Mouse (Mus musculus): ENCODE data around the gene Slc25a36. TPM values are rescaled to one million over a fixed set of nuclear protein-coding genes. Genes with fewer than 3 reads are reported as not detected.

Slc25a36 gene
- total RNA-seq, 2 experiments from 2014 or later = 49.8 to 57.5 TPM

DNA sequence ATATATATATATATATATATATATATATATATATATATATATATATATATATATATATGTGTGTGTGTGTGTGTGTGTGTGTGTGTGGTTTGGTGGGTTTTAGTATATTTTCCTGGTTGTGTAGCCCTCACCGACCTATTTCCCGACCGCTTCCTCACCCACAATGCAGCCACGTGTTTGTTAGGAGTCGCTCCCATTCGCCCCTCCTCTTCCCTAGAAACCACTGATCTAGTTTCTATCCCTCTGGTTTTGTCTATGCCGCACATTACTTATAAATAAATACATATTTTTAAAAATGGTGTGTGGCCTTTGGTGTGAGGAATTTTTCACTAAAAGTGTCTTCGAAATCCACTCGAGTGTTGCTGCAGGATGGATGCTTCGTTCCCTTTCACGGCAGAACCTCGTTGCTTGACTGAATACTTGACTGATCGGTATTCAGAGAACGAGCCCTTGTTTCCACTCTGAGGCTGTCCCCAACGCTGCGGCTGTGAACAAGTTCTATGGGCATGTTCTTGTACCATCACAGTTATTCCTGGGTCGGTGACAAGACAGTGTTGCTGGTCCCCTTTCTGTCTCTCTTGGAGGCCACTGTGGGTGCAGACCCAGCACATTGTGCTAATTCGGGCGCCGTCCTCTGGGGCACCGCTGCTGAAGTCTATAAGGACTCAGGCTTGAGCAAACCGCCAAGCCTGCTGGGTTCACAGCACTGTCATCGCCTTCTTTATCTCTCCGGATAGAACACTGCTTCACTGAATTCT is 2.0 kb upstream of the Slc25a36 start:
- ATAC-seq (replicated peaks; ENCODE audit: poor library complexity, severe bottlenecking) = no peak

DNA sequence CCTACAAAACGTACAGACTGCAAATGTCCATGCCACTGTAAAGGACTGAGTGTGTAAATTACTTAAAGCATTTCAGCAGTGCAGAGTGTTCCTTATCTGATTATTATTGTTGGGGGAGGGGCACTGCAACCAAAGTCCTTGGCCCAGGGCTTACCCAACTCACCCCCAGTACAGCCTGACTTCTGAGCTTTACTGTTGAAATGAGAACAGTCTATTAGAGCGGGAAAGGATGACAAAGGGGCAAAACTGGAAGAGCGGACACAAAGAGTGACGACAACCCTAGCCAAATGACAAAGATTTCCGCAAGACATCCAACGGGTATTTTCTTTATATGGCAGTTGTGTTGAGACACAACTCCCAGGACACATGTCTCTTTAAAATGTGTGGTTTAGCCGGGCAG is 1.3 kb upstream of the Slc25a36 start:
- ATAC-seq (replicated peaks; ENCODE audit: poor library complexity, severe bottlenecking) = no peak

- ATAC-seq (replicated peaks; ENCODE audit: poor library complexity, severe bottlenecking) = no peak
These were observed 549 bp upstream of the Slc25a36 start for GRCm38 (mm10) chr9:97111506-97111905.

DNA sequence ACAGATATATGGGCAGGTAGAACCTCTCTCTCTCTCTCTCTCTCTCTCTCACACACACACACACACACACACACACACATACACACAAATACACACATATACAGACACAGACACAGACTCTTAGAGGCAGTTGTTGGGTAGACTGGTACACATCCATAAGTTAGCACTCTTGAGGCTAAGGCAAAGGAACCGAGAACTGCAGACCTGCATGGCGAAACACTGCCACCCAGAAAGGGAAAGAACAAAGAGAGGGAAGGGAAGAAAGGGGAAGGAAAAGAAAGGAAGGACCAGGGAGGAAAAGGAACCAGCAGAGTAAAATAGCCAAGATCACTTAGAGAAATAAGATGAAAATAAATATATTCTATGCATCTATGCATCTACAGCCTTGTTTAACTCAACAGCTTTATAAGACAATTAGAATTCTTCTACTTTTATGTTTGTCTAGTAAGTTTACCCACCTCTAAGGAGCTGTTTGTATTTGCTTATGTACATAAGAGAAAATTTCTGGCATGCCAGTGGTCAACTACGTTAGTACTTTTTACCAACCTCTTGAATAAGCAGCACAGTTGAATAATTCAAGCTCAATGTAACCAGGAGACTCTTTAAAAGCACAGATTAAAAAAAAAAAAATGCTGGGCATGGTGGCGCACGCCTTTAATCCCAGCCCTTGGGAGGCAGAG is 4.3 kb downstream of the Slc25a36 start:
- peak; percentile 13; the same call in 1 of the 2 replicates for ATAC-seq (replicated peaks; ENCODE audit: poor library complexity, severe bottlenecking)

DNA sequence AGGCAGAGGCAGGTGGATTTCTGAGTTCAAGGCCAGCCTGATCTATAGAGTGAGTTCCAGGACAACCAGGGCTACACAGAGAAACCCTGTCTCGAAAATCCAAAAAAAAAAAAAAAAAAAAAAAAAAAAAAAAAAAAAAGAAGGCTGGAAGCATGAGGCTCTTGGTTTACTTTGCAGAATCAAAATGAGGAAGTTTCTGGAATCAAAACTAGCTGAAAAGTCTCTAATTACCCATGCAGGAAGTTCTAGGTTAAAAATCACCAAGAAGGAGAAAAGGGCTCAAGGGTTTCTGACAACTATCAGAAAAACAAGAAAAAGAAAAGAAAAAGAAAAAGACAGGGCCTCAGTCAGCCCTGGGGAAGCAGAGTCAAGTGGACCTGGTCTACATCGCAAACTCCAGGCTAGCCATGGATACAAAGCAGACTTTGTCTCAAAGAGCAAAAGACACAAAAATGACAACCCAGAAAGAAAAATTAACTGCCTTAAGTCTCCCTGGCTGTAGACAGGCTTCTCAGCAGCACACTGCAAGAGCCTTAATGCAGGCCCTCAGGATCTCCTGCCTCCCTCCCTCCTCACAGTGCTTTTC is 5.5 kb downstream of the Slc25a36 start:
- peak; percentile 66 for ATAC-seq (replicated peaks; ENCODE audit: poor library complexity, severe bottlenecking)

DNA sequence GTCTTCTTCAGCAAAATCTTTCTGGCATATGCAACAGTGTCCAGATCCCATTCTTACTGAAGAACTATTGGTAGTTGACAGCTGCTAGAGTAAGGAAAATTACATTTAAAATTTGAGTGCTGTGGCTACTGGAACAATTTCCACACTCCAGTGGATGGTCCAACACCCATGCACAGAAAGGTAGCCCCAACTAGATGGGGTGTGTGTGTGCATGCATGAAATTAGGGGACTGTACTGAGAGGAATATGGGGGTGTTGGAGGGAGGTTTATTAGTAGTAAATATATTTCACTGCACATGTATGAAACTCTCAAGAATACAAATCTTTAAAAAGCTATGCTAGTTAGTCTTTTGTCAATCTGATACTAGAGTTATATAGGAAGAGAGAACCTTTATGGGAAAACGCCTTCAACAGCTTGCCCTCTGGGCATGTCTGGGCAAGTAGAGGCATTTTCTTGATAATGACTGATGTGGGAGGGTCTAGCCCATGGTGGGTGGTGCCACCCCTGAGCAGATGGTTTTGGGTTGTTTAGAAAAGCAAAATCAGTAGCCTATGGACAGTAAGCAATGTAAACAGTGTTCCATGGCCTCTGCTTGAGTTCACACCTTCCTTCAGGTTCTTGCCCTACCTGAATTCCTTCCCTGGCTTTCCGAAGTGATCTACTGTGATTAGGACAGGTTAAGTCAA is 7.4 kb downstream of the Slc25a36 start:
- ATAC-seq (replicated peaks; ENCODE audit: poor library complexity, severe bottlenecking) = no peak

- no peak for ATAC-seq (replicated peaks; ENCODE audit: poor library complexity, severe bottlenecking)
These were observed 12.0 kb downstream of the Slc25a36 start for GRCm38 (mm10) chr9:97098985-97099384.

- ATAC-seq (replicated peaks; ENCODE audit: poor library complexity, severe bottlenecking) = no peak
These were observed 14.8 kb downstream of the Slc25a36 start for GRCm38 (mm10) chr9:97096180-97096579.

- no peak for ATAC-seq (replicated peaks; ENCODE audit: poor library complexity, severe bottlenecking)
These were observed 23.1 kb downstream of the Slc25a36 start for GRCm38 (mm10) chr9:97087850-97088249.

- no peak for ATAC-seq (replicated peaks; ENCODE audit: poor library complexity, severe bottlenecking)
These were observed 26.3 kb downstream of the Slc25a36 start for GRCm38 (mm10) chr9:97084628-97085027.

DNA sequence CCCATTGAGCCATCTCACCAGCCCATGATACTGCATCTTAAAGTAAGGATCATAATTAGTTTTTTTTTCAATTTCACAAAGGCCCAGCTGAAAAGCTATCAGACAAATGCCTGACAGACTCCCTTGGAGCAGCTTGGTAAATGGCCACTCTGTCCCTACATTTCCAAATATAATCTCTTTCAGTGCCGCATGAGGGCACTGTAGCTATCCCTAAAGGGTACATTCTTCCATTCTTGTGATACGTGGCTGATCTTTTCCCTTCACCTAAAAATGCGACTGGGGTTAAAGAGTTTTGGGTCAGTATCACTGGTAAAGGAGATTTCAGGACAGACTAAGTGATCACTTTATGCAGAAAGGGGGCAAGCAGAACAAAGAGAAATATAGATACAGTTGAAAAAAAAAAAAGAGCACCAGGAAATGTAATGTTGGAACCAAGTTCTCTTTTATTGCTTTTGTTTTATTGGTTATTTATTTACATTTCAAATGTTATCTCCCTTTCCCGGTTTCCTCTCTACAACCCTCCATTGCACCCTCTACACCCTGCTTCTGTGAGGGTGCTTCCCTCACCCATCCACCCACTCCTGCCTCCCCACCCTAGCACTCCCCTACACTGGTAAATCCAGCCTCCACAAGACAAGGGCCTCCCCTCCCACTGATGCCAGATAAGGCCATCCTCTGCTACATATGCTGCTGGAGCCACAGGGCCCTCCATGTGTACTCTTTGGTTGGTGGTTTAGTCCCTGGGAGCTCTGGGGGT is 29.7 kb downstream of the Slc25a36 start:
- no peak for ATAC-seq (replicated peaks; ENCODE audit: poor library complexity, severe bottlenecking)

DNA sequence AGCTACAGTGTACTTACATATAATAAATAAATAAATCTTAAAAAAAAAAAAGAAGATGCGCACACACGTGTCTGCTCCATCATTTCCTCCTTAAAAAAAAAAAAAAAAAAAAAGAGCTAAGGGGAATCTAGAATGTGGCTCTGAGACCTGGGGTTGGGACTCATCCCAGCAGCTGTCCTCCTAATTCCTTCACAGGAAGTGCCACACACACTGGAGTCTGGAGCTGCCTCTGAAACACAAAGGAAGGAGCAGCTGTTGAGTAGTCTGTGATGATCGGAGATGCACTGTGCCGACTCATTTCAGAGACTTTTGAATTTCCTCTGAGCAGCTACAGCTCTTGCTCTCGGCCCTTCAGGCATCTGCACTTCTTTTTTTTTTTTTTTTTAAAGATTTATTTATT is 41.0 kb downstream of the Slc25a36 start:
- no peak for ATAC-seq (replicated peaks; ENCODE audit: poor library complexity, severe bottlenecking)

- ATAC-seq (replicated peaks; ENCODE audit: poor library complexity, severe bottlenecking) = no peak
These were observed 41.5 kb downstream of the Slc25a36 start for GRCm38 (mm10) chr9:97069466-97069865.

GRCm38 (mm10) chr9:97068201-97069095 is 42.5 kb downstream of the Slc25a36 start:
- ATAC-seq (replicated peaks; ENCODE audit: poor library complexity, severe bottlenecking) = peak; percentile 92

DNA sequence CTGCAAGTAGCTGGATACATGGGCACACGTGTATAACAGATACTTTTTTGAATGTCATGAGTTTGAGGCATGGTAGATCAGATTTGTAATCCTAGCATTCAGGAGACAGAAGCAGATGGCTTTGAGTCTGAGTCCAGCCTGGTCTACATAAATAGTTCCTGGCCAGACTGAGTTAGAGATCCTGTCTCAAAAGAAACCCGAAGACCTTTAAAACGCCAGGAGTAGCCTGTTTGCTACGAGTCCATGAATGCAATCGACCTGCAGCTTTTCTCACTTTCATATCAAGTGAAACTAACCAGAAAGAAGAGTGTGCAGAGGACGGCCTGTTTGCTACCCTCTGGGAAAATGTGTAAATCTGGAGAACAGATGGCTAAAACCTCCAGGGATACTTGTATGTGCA is 43.2 kb downstream of the Slc25a36 start:
- ATAC-seq (replicated peaks; ENCODE audit: poor library complexity, severe bottlenecking) = no peak

DNA sequence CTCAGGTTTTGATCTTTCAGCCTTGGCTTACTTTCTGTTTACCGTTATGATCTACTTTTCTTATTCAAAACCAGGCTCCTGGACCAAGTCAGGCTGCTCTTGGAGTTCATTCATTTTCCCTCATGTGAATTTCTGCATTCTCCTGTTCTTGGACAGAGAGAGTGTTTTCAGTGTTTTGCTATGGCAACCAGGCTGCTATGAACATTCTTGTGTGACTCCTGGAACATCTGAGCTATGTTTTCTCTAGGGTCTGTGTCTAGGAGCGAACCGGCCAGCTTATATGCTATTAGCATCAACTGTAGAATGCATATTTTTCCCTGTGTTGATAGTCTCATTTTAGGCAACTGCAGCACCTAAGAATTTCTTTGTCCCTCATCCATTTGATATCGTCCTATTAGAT is 45.1 kb downstream of the Slc25a36 start:
- ATAC-seq (replicated peaks; ENCODE audit: poor library complexity, severe bottlenecking) = no peak

- ATAC-seq (replicated peaks; ENCODE audit: poor library complexity, severe bottlenecking) = no peak
These were observed 45.7 kb downstream of the Slc25a36 start for GRCm38 (mm10) chr9:97065216-97065615.

DNA sequence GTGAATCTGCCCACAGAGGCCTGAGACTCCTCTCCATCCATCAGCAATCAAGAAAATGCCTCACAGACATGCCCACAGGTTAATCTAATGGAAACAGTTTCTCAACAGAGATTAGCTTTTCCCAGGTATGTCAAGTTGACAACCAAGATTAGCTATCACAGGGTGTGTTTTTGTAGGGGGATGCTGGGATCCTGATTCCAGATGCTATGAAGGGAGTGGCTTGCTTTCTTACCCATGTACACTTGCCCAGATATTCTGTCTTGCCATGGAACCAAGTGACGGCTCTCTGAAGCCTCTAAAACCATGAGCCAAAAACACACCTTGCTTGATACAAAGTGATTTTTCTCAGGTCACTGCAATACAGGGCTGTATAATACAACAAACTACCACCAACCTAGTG is 46.8 kb downstream of the Slc25a36 start:
- ATAC-seq (replicated peaks; ENCODE audit: poor library complexity, severe bottlenecking) = no peak

- ATAC-seq (replicated peaks; ENCODE audit: poor library complexity, severe bottlenecking) = no peak
These were observed 49.3 kb downstream of the Slc25a36 start for GRCm38 (mm10) chr9:97061696-97062095.
